Mouse (Mus musculus) small intestine, adult 2 months (tissue): ENCODE measurements around the gene Rab4a.

Experiments
- CTCF ChIP-seq: fragments of 200-500 bp; IDR thresholded peaks from 2 replicates; pipeline ENCODE4 v1.5.1; 2012; ENCODE audit warnings: low read depth, mild to moderate bottlenecking, control low read depth, inconsistent platforms, low read length, moderate library complexity, mixed read lengths; ENCODE audit not compliant: insufficient replicate concordance, insufficient read length; ENCODE audit errors: extremely low read depth
- POLR2A ChIP-seq: fragments of 200-500 bp; IDR thresholded peaks from 2 replicates; pipeline ENCODE4 v1.6.1; 2012; ENCODE audit warnings: low read depth, mild to moderate bottlenecking, control low read depth, inconsistent platforms, low read length, moderate library complexity

DNA sequence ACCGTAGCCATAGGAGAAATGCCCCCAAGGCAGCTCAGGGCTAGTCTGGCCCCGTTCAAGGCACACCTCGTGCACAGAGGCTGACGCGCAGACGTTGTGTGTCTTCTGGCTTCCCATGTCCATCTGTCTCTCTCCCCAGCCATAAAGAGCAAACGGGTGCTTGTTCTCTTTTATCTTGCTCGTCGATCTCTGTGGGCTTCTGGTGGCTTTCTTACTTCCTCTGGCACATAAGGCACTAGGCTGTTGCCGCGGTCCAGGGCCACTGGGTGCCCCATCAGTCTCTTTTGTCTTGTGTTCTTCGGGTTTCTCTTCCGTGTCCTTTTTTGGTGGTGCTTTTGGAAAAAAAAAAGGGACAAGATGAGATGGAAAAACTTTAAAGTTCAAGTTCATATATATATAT, 39.3 kb downstream of the Rab4a start:
- TF ChIP-seq CTCF (no peak), POLR2A (no peak)
